Mouse (Mus musculus) spleen, adult 2 months (tissue): Measurements from ENCODE around the gene Cd22. TPM values are rescaled to one million over a fixed set of nuclear protein-coding genes. Genes with fewer than 3 reads are reported as not detected.
A peak's percentile ranks its signal among the peaks of the same experiment; 100 is the strongest.

ENCODE experiments used
- DNase-seq, 2 experiments: peaks; one replicate each; pipeline versions ENCODE4 v3.0.0 to v3.0.0-alpha.2; 2012 to 2021; ENCODE audit warnings: low spot score in 2 of 2, low read depth in 1 of 2
- H3K27ac ChIP-seq: fragments of 200-500 bp; 2 replicates; pipeline ENCODE4 v1.5.1; 2012; ENCODE audit warnings: low read length, inconsistent platforms; ENCODE audit not compliant: insufficient read depth
- H3K27me3 ChIP-seq: fragments of 200-500 bp; 2 replicates; pipeline ENCODE4 v1.6.1; 2012; ENCODE audit warnings: mild to moderate bottlenecking, moderate library complexity, low read length, inconsistent platforms; ENCODE audit not compliant: control insufficient read depth, insufficient read depth
- H3K36me3 ChIP-seq: fragments of 200-500 bp; 2 replicates; pipeline ENCODE4 v1.6.1; 2012; ENCODE audit warnings: mild to moderate bottlenecking, low read length, inconsistent platforms; ENCODE audit not compliant: control insufficient read depth, insufficient read depth
- H3K4me1 ChIP-seq: fragments of 200-500 bp; 2 replicates; pipeline ENCODE4 v1.6.1; 2011; ENCODE audit warnings: inconsistent platforms; ENCODE audit not compliant: control insufficient read depth, insufficient read depth, insufficient read length
- H3K4me3 ChIP-seq: fragments of 200-500 bp; 2 replicates; pipeline ENCODE4 v1.5.1; 2011; ENCODE audit warnings: mild to moderate bottlenecking, inconsistent platforms; ENCODE audit not compliant: insufficient read depth, insufficient read length; ENCODE audit errors: extremely low read depth
- CTCF ChIP-seq: fragments of 200-500 bp; IDR thresholded peaks from 2 replicates; pipeline ENCODE4 v1.5.1; 2011; ENCODE audit warnings: mild to moderate bottlenecking, inconsistent platforms; ENCODE audit not compliant: insufficient read depth, insufficient read length, insufficient replicate concordance; ENCODE audit errors: extremely low read depth
- POLR2A ChIP-seq: fragments of 200-500 bp; IDR thresholded peaks from 2 replicates; pipeline ENCODE4 v1.6.1; 2011; ENCODE audit warnings: low read depth, low read length, inconsistent platforms
- WGBS: fragments of 180-500 bp; shearing (Covaris S2); methylation state at CpG from one replicate; pipeline ENCODE4 v1.1.7; 2018; 5-methylcytosine and 5-hydroxymethylcytosine counted together
- polyA plus RNA-seq: library from polyadenylated mRNA; depleted of rRNA; stranded (reverse); fragments of >200 nt; gene quantifications from 2 replicates; pipeline ENCODE4 v1.2.3, GENCODE M21; 2012

The Cd22 gene
- polyA plus RNA-seq, 1 experiment = 316 TPM

- H3K36me3 ChIP-seq = no peaks in the 10 kb centered on the region
- peaks cover 10% of the 10 kb centered on the region; the same call in 1 of the 2 replicates for H3K4me1 ChIP-seq
- no peak for DNase-seq
- TF ChIP-seq CTCF (no peak), POLR2A (no peak)
- H3K27ac ChIP-seq = peak overlapping the region; percentile 8; the same call in 1 of the 2 replicates
- no peaks in the 10 kb centered on the region for H3K27me3 ChIP-seq
- H3K4me3 ChIP-seq = no peak overlapping the region
- WGBS = 56% methylated on average over 1 of the region's 1 CpGs
Observed at GRCm38 (mm10) chr7:30857746-30858145, 22.4 kb downstream of the Cd22 start.

- WGBS = 78% methylated on average over 6 of the region's 6 CpGs
- no peak within 1 kb of the TSS for H3K27ac ChIP-seq
- no peak for TF ChIP-seq CTCF
- no peak for TF ChIP-seq POLR2A
- peaks cover 10% of the 10 kb centered on the region; the same call in 1 of the 2 replicates for H3K4me1 ChIP-seq
- no peak within 1 kb of the TSS for H3K4me3 ChIP-seq
- no peaks in the 10 kb centered on the region for H3K27me3 ChIP-seq
- no peak for DNase-seq
- H3K36me3 ChIP-seq = no peaks in the 10 kb centered on the region
Observed at GRCm38 (mm10) chr7:30856078-30856477, 24.1 kb downstream of the Cd22 start, which contains the start of gene Ffar3. Gene Ffar3 (minus strand): TSS chr7:30856178.

- no peaks in the 10 kb centered on the region for H3K4me1 ChIP-seq
- no peaks in the 10 kb centered on the region for H3K36me3 ChIP-seq
- DNase-seq = no peak
- no peak overlapping the region for H3K4me3 ChIP-seq
- H3K27me3 ChIP-seq = no peaks in the 10 kb centered on the region
- 91% methylated on average over 1 of the region's 1 CpGs for WGBS
- TF ChIP-seq POLR2A = no peak
- no peak for TF ChIP-seq CTCF
- no peak overlapping the region for H3K27ac ChIP-seq
Observed at GRCm38 (mm10) chr7:30851421-30851820, 28.7 kb downstream of the Cd22 start.

- Histone ChIP-seq H3K27me3 (no peaks in the 10 kb centered on the region), H3K4me1 (peaks cover under 1% of the 10 kb centered on the region; the same call in 1 of the 2 replicates), H3K27ac (no peak overlapping the region), H3K36me3 (no peaks in the 10 kb centered on the region), H3K4me3 (no peak overlapping the region)
- WGBS = 89% methylated on average over 6 of the region's 6 CpGs
- no peak for DNase-seq
- TF ChIP-seq CTCF (no peak), POLR2A (no peak)
Observed at GRCm38 (mm10) chr7:30847934-30848333, 32.2 kb downstream of the Cd22 start.

- WGBS = 78% methylated on average over 5 of the region's 5 CpGs
- DNase-seq = no peak
- Histone ChIP-seq H3K4me1 (peaks cover 5% of the 10 kb centered on the region; the same call in 1 of the 2 replicates), H3K36me3 (no peaks in the 10 kb centered on the region), H3K27ac (no peak overlapping the region), H3K27me3 (no peaks in the 10 kb centered on the region), H3K4me3 (no peak overlapping the region)
- TF ChIP-seq CTCF = no peak
- TF ChIP-seq POLR2A = no peak
Observed at GRCm38 (mm10) chr7:30847386-30847785, 32.8 kb downstream of the Cd22 start.

- no peak overlapping the region for H3K27ac ChIP-seq
- peaks cover 8% of the 10 kb centered on the region; the same call in 1 of the 2 replicates for H3K4me1 ChIP-seq
- DNase-seq = no peak
- no peaks in the 10 kb centered on the region for H3K36me3 ChIP-seq
- WGBS = 59% methylated on average over 2 of the region's 2 CpGs
- TF ChIP-seq POLR2A (no peak), CTCF (no peak)
- H3K4me3 ChIP-seq = no peak overlapping the region
- no peaks in the 10 kb centered on the region for H3K27me3 ChIP-seq
Observed at GRCm38 (mm10) chr7:30846505-30847053, 33.6 kb downstream of the Cd22 start.

- no peak for DNase-seq
- TF ChIP-seq CTCF (no peak), POLR2A (no peak)
- WGBS = 78% methylated on average over 7 of the region's 7 CpGs
- H3K36me3 ChIP-seq = no peaks in the 10 kb centered on the region
- H3K4me3 ChIP-seq = no peak overlapping the region
- peaks cover 12% of the 10 kb centered on the region; the same call in 1 of the 2 replicates for H3K4me1 ChIP-seq
- H3K27ac ChIP-seq = no peak overlapping the region
- no peaks in the 10 kb centered on the region for H3K27me3 ChIP-seq
Observed at GRCm38 (mm10) chr7:30844676-30845297, 35.4 kb downstream of the Cd22 start.
